Mouse (Mus musculus): Measurements from ENCODE around the gene Amt.

Gene Amt

DNA sequence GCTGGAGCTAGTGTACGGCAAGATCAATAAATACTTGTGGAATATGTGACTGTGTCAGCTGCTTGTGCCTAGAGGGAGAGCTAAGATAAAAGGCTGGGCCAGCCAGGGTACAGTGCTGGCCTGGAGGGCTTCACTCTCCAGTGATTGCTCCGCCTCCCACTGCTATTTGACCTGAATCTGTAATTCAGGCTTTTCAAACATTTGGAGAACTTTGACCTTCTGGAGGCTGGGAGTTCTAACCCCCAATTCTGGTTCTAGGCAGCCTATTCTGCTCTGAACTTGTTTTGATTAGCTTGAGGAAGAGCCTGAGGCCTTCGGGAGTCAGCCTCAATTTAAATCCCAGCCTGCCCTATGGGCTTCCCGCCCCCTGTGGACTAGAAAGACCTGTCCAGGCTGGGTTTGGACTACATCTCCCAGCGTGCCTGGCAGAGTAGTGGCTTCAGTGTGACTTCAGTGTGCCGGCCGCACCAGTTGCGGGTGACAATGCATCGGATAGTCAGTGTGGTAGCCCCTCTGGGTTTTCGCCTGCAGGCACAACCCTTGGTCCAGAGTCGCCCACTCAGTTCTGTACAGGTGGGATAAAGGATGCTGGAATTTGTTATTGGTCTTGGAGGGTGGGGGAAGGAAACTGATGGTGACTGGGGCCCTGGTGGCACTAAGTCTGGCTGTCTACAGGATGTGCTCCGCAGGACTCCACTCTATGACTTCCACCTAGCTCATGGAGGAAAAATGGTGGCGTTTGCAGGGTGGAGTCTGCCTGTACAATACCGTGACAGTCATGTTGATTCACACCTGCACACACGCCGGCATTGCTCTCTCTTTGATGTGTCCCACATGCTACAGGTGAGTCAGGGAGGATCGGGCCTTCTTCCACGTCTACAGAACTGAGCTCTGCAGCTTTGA is at the start of gene Amt:
Gene Amt (plus strand): TSS at position 401 of the 903 bp plus-strand sequence.
- CTCF ChIA-PET = interaction anchor here in 3 of 4 experiments (0.6 to 1.8 kb wide), 8 partner anchors 11 to 440 kb away, joined by 3 to 9 read pairs (median 3); partner anchors contain the start of gene Amigo3 (in 1 of the 3)
- POLR2A ChIA-PET = interaction anchor here (0.5 to 20.7 kb wide), 36 partner anchors 7 to 529 kb away, joined by 3 to 409 read pairs (median 5); partner anchors contain the start of genes Rhoa (in 4 of the 4), Tcta (in 4 of the 4), Gpx1 (in 3 of the 4) and Dag1 (in 2 of the 4)

DNA sequence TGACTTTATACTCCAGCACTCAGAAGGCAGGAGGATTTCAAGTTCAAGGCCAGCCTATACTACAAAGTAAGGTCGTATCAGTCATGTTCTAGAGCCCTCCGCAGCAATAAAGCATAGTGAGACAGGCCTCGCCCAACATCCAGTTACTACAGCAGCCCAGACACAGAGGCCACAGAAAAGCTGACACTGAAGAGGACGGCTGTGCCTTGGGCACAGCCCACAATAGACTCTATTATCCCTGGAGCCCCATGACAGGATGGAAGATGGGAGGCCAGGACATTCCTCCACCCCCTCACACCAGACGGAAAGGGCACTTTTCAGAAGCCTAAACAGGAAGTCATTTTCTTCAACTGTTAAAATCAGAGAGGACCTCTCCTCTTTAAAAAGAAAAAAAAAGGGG is 47.7 kb upstream of the Amt start:
- ChIA-PET CTCF (interaction anchor here in 2 of 4 experiments (0.5 to 0.8 kb wide), 3 partner anchors 35 to 189 kb away, joined by 3 to 6 read pairs (median 4); no protein-coding TSS in a partner anchor), POLR2A (interaction anchor here in 2 of 4 experiments (1.5 to 9.1 kb wide), 5 partner anchors 9 to 16 kb away, joined by 3 to 65 read pairs (median 9); partner anchors contain the start of gene Dag1 (in 2 of the 2))

DNA sequence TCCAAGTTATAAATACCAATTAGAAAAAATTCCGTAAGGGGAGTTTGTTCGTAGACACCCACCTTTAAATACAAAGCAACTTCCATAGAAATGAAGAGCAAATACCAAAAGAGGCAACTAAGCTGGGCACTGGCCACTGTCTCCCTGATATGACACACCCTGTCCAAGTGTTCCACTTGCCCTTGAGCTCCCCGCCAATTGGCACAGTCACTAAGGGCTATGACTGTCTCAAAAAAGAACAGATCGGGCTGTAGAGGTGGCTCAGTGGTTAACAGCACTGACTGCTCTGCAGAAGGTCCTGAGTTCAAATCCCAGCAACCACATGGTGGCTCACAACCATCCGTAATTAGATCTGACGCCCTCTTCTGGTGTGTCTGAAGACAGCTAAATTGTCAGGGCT is 44.8 kb upstream of the Amt start:
- POLR2A ChIA-PET = interaction anchor here in 3 of 4 experiments (0.7 to 9.1 kb wide), 6 partner anchors 12 to 87 kb away, joined by 3 to 65 read pairs (median 4); partner anchors contain the start of gene Dag1 (in 2 of the 3)
- CTCF ChIA-PET = interaction anchor here in 3 of 4 experiments (0.6 to 1.6 kb wide), 7 partner anchors 9 to 105 kb away, joined by 3 to 6 read pairs (median 3); partner anchors contain the start of gene Dag1 (in 1 of the 3)

GRCm38 (mm10) chr9:108252766-108253165 is 43.9 kb upstream of the Amt start:
- CTCF ChIA-PET = interaction anchor here in 3 of 4 experiments (0.6 to 1.6 kb wide), 6 partner anchors 8 to 317 kb away, joined by 3 to 6 read pairs (median 4); partner anchors contain the start of genes Dag1 (in 2 of the 3) and Dalrd3 (in 1 of the 3)
- POLR2A ChIA-PET = interaction anchor here in 3 of 4 experiments (0.6 to 9.1 kb wide), 7 partner anchors 11 to 207 kb away, joined by 3 to 65 read pairs (median 4); partner anchors contain the start of gene Dag1 (in 3 of the 3)

DNA sequence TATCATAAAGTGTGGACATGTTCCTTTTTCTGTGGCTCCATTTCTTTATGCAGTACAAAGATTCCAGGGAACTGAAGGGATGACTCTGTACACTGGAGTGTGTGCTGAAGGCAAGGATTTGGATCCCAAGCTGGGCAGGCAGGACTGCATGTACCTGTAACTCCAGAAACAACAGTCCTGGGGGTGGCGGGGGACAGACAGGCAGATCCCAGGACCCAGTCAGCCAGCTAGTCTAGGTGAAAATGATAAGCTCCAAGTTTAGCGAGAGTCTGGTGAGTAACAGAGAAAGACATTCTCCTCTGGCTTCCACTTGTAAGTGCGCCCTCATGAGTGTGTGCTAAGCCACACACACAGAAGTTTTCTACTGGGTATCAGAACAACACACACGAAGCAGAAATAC is 36.1 kb upstream of the Amt start:
- ChIA-PET CTCF (interaction anchor here in 1 of 4 experiments (1.7 kb wide), 1 partner anchor 8 kb away, joined by 4 read pairs; no protein-coding TSS in a partner anchor), POLR2A (interaction anchor here in 3 of 4 experiments (0.6 to 7.6 kb wide), 11 partner anchors 8 to 222 kb away, joined by 3 to 65 read pairs (median 3); partner anchors contain the start of genes Amt (in 1 of the 3), Gpx1 (in 1 of the 3) and Mst1 (in 1 of the 3))

DNA sequence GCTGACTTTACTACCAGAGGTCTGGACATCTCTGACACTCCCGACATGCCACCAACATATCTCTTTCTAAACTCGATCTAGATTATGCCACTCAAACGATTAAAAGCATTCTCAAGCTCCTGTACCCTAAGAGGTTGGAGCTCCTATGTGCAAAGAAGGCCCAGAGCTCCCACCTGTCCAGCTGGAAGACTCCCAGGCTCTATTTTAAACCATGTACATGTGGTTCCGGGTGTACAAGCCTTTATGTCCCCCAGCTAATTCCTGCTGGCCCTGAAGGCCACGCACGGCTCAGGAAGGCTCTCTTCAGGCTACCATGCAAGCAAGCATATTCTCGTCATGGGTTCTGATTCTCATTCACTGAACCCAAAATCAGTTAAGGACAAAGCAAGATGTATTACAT is 34.8 kb upstream of the Amt start:
- POLR2A ChIA-PET = interaction anchor here in 3 of 4 experiments (0.5 to 7.6 kb wide), 11 partner anchors 10 to 208 kb away, joined by 3 to 65 read pairs (median 4); partner anchors contain the start of genes Mst1 (in 1 of the 3), Nicn1 (in 1 of the 3), Rhoa (in 1 of the 3) and Tcta (in 1 of the 3)

GRCm38 (mm10) chr9:108262494-108263049 is 34.1 kb upstream of the Amt start:
- CTCF ChIA-PET = interaction anchor here in 2 of 4 experiments (0.5 to 2.9 kb wide), 5 partner anchors 14 to 361 kb away, joined by 3 to 12 read pairs (median 3); partner anchors contain the start of gene Apeh (in 1 of the 2)
- POLR2A ChIA-PET = interaction anchor here in 3 of 4 experiments (0.6 to 7.6 kb wide), 32 partner anchors 7 to 312 kb away, joined by 3 to 65 read pairs (median 6); partner anchors contain the start of genes Gpx1 (in 3 of the 3), Amt (in 2 of the 3), 1700102P08Rik (in 1 of the 3) and Amigo3 (in 1 of the 3)

More for the DNA sequence above, 34.8 kb upstream of the Amt start:
- CTCF ChIA-PET = no interaction called here

DNA sequence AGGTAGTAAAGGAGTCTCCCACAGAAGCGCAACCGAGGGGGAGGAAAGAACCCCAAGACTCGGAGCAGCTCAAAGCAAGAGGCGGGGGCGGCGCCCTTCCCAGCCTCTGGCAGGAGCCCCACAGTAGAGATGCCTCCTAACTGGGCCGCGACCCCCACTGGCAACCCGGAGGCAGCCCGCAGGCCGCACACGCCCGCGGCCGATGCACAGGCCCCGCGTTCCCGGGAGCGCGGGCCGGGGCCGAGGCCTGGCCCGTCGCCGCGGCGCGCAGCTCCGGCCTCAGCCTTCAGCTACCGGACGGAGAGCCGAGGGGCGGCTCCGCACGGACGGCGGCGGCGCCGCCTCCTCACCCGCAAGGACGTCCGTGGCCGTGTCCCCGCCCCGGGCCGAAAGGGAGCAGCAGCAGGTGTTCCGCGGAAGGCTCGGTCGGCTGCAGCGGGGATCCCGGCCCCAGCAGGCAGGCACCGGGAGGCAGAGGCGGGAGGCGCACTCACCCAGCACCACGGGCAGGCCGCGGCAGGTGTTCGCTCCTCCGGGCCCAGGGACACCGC is 33.4 kb upstream of the Amt start:
- ChIA-PET CTCF (interaction anchor here (0.5 to 4.3 kb wide), 14 partner anchors 8 to 362 kb away, joined by 3 to 39 read pairs (median 4); partner anchors contain the start of gene Apeh (in 1 of the 4)), POLR2A (interaction anchor here (0.6 to 7.6 kb wide), 58 partner anchors 8 to 313 kb away, joined by 3 to 65 read pairs (median 5); partner anchors contain the start of genes Gpx1 (in 4 of the 4), 1700102P08Rik (in 2 of the 4), Amigo3 (in 2 of the 4) and Amt (in 2 of the 4))

DNA sequence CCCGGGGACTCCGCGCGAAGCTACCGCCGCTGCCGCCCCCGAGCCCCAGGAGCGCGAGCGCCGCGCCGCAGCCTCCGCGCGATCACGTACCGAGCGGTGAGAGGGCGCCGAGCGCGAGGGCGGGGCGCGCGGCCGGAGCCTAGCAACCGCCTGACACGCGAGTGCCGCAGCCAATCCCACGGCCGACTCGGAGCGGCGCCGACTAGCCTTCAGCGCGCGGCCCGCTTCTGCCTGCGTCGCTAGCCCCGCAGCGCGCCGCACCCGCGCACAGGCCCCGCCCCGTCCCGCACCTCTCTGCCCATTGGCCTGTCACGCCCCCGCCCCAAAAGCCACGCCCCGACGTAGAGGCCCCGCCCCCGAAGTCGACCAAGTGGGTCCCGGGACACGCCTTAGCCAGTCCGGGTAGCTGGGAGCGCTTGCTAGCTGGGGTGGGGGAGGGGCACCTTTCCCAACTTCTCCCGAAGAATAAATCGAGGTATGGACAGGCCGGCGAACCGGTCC is 32.9 kb upstream of the Amt start, which contains the start of gene Dag1:
Gene Dag1 (minus strand): TSS at position 269 of the 501 bp plus-strand sequence.
- ChIA-PET POLR2A (interaction anchor here (0.6 to 7.6 kb wide), 81 partner anchors 8 to 1372 kb away, joined by 3 to 65 read pairs (median 4); partner anchors contain the start of genes Gpx1 (in 4 of the 4), 1700102P08Rik (in 2 of the 4), Amigo3 (in 2 of the 4) and Amt (in 2 of the 4)), CTCF (interaction anchor here (0.5 to 4.3 kb wide), 27 partner anchors 8 to 619 kb away, joined by 3 to 39 read pairs (median 3); partner anchors contain the start of genes Amigo3 (in 1 of the 4), Apeh (in 1 of the 4) and Mst1 (in 1 of the 4))

DNA sequence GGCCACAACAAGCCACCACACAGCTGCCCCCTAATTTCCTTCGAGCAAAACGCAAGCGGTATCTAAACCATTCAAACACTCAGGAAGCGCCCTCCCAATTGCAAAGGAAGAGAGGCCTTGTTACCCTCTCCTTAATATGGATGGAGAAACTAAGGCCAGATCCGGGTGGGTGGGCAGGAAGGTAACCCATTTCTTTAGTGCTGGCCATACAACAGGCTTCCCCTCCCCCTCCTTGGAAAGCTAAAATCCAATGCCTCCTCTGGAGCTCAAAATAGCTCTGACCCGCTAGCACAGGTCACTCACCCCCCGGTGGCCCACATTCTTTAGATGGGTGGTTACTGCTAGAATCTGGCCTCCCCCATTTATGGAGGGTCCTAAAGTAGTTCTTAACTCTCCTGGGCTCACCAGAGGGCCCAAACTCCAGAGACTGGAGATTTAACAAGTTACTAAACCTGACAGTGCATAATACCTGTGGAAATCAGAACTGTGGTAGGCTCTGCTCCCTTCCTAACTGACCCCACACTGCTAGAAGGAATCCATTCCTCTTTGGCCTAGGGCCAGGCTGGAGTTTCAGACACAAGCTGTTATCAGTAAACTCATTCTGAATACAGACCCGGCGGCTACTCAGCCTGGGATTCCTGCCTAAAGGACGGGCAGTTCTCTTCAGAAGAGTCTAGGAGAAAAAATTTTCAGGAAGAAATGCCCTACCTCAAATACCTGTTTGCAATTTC is 32.3 kb upstream of the Amt start:
- ChIA-PET CTCF (interaction anchor here (0.5 to 4.3 kb wide), 31 partner anchors 8 to 619 kb away, joined by 3 to 39 read pairs (median 4); partner anchors contain the start of genes Amigo3 (in 1 of the 4), Apeh (in 1 of the 4) and Mst1 (in 1 of the 4)), POLR2A (interaction anchor here (0.6 to 7.6 kb wide), 85 partner anchors 8 to 1372 kb away, joined by 3 to 65 read pairs (median 4); partner anchors contain the start of genes Gpx1 (in 4 of the 4), 1700102P08Rik (in 2 of the 4), Amigo3 (in 2 of the 4) and Amt (in 2 of the 4))

GRCm38 (mm10) chr9:108266261-108266935 is 30.3 kb upstream of the Amt start:
- ChIA-PET POLR2A (interaction anchor here in 3 of 4 experiments (0.5 to 7.6 kb wide), 26 partner anchors 9 to 1007 kb away, joined by 3 to 65 read pairs (median 4); partner anchors contain the start of genes Gpx1 (in 2 of the 3), Apeh (in 1 of the 3), Bsn (in 1 of the 3) and Ccdc36 (in 1 of the 3)), CTCF (interaction anchor here (0.6 to 4.3 kb wide), 16 partner anchors 11 to 935 kb away, joined by 3 to 39 read pairs (median 3); partner anchors contain the start of gene Nicn1 (in 1 of the 4))

DNA sequence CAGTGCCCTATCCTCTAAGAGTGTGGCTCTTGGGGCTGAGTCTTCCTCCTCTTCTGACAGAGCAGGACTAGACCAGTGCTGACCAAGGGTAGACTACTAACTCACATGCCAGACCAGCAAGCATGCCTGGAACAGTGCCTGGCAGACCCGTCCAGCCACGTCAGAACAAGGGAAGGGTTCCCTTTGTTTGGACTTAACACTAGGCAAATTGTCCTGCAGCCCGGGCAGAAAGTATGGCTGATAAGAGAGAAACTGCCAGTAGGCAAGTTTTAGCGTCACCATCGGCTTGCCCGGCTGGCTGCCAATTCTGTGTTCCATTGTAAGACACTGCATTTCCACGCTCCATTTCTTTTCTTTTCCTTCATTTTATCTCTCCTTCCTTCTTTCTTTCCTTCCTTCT is 29.0 kb upstream of the Amt start:
- CTCF ChIA-PET = no interaction called here

DNA sequence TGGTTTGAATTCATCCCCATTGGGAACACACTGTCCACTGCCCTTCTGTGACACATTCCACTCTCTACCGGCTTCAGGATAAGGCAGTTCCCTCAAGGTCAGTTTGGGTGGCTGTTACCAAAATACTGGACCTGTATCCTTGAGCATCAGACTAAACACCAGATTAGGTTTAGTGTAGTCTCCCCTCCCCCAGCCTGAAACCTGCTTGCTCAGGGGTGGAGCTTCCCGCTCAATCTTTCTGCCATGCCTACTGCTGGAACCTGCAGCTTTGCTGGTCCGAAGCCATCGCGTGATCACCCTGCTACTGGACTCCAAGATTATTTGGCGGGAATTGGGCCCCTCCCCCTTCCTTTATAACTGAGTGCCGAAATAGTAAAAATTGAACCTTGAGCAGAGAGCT is 28.0 kb upstream of the Amt start:
- ChIA-PET POLR2A (interaction anchor here in 2 of 4 experiments (0.7 to 1.7 kb wide), 6 partner anchors 8 to 266 kb away, joined by 3 to 14 read pairs (median 4); partner anchors contain the start of genes Apeh (in 1 of the 2), Ip6k1 (in 1 of the 2), Qrich1 (in 1 of the 2) and Rhoa (in 1 of the 2)), CTCF (interaction anchor here in 1 of 4 experiments (0.9 kb wide), 1 partner anchor 15 kb away, joined by 3 read pairs; no protein-coding TSS in a partner anchor)

More for the DNA sequence above, 29.0 kb upstream of the Amt start:
- POLR2A ChIA-PET = interaction anchor here in 2 of 4 experiments (0.6 kb wide), 4 partner anchors 13 to 541 kb away, joined by 3 to 6 read pairs (median 4); partner anchors contain the start of gene Nckipsd (in 1 of the 2)

- POLR2A ChIA-PET = interaction anchor here in 2 of 4 experiments (0.6 to 1.9 kb wide), 7 partner anchors 7 to 252 kb away, joined by 3 to 4 read pairs (median 3); no protein-coding TSS in a partner anchor
- CTCF ChIA-PET = interaction anchor here in 2 of 4 experiments (0.7 to 1.1 kb wide), 5 partner anchors 8 to 99 kb away, joined by 3 read pairs; no protein-coding TSS in a partner anchor
Observed at GRCm38 (mm10) chr9:108271941-108272340, 24.7 kb upstream of the Amt start.

All from embryonic stem cell, embryonic (primary cell).